Mouse (Mus musculus): ENCODE data around the gene Urb2. TPM values are rescaled to one million over a fixed set of nuclear protein-coding genes. Genes with fewer than 3 reads are reported as not detected.
A peak's percentile ranks its signal among the peaks of the same experiment; 100 is the strongest.

Urb2 gene
- polyA plus RNA-seq, 1 experiment from 2014 or later: 6.9 TPM

GRCm38 (mm10) chr8:123982826-123983400, 38.4 kb upstream of the Urb2 start, which contains the start of gene Abcb10:
Abcb10 (minus strand) TSS chr8:123983122.
- Histone ChIP-seq H3K4me3 (ENCODE audit: low read depth, low read length) (peak within 1 kb of the TSS; percentile 84), H3K9me3 (ENCODE audit: control insufficient read depth, low read length) (no peaks in the 10 kb centered on the region), H3K4me2 (peak within 1 kb of the TSS; percentile 95), H3K27me3 (ENCODE audit: control insufficient read depth, insufficient read depth, low read length) (no peaks in the 10 kb centered on the region; the same call in 1 of the 2 replicates), H3K4me1 (ENCODE audit: control insufficient read depth, insufficient read depth, low read length) (peaks cover 5% of the 10 kb centered on the region; the same call in 1 of the 2 replicates), H3K9ac (ENCODE audit: low read length) (peak within 1 kb of the TSS; percentile 82), H3K36me3 (ENCODE audit: control insufficient read depth, insufficient read depth, low read length) (no peaks in the 10 kb centered on the region), H3K27ac (ENCODE audit: low read depth, low read length) (peak within 1 kb of the TSS; percentile 70)
- DNase-seq (ENCODE audit: low spot score, missing footprints) (peak; percentile 99), ATAC-seq (ENCODE audit: low FRiP score) (peak; percentile 92)
- under 1% methylated on average over 49 of the region's 56 CpGs for WGBS

GRCm38 (mm10) chr8:123988605-123989038, 32.7 kb upstream of the Urb2 start:
- DNase-seq (ENCODE audit: low spot score, missing footprints): no peak
- WGBS: 79% methylated on average over 6 of the region's 6 CpGs

GRCm38 (mm10) chr8:123989128-123989527, 32.2 kb upstream of the Urb2 start:
- no peaks in the 10 kb centered on the region for H3K27me3 ChIP-seq (ENCODE audit: control insufficient read depth, insufficient read depth, low read length)
- no peak overlapping the region; the same call in 1 of the 2 replicates for H3K27ac ChIP-seq (ENCODE audit: low read depth, low read length)
- H3K4me1 ChIP-seq (ENCODE audit: control insufficient read depth, insufficient read depth, low read length): no peaks in the 10 kb centered on the region
- no peak for ATAC-seq (ENCODE audit: low FRiP score)
- 81% methylated on average over 7 of the region's 7 CpGs for WGBS
- H3K4me2 ChIP-seq: no peak overlapping the region
- no peaks in the 10 kb centered on the region for H3K9me3 ChIP-seq (ENCODE audit: control insufficient read depth, low read length)
- H3K4me3 ChIP-seq (ENCODE audit: low read depth, low read length): no peak overlapping the region
- H3K36me3 ChIP-seq (ENCODE audit: control insufficient read depth, insufficient read depth, low read length): no peaks in the 10 kb centered on the region
- H3K9ac ChIP-seq (ENCODE audit: low read length): no peak overlapping the region
- DNase-seq (ENCODE audit: low spot score, missing footprints): no peak

More at GRCm38 (mm10) chr8:123988605-123989038, 32.7 kb upstream of the Urb2 start:
- ATAC-seq (ENCODE audit: low FRiP score): no peak
- H3K4me1 ChIP-seq (ENCODE audit: control insufficient read depth, insufficient read depth, low read length): no peaks in the 10 kb centered on the region
- H3K27me3 ChIP-seq (ENCODE audit: control insufficient read depth, insufficient read depth, low read length): no peaks in the 10 kb centered on the region
- H3K9me3 ChIP-seq (ENCODE audit: control insufficient read depth, low read length): no peaks in the 10 kb centered on the region
- no peak overlapping the region for H3K4me2 ChIP-seq
- H3K9ac ChIP-seq (ENCODE audit: low read length): no peak overlapping the region
- no peak overlapping the region; the same call in 1 of the 2 replicates for H3K27ac ChIP-seq (ENCODE audit: low read depth, low read length)
- no peaks in the 10 kb centered on the region for H3K36me3 ChIP-seq (ENCODE audit: control insufficient read depth, insufficient read depth, low read length)
- H3K4me3 ChIP-seq (ENCODE audit: low read depth, low read length): no peak overlapping the region

- WGBS: 89% methylated on average over 13 of the region's 13 CpGs
- DNase-seq (ENCODE audit: low spot score, missing footprints) (no peak), ATAC-seq (ENCODE audit: low FRiP score) (no peak)
Measured at GRCm38 (mm10) chr8:123990277-123991049, 30.8 kb upstream of the Urb2 start.

GRCm38 (mm10) chr8:123992587-123992986, 28.7 kb upstream of the Urb2 start:
- H3K4me2 ChIP-seq: no peak overlapping the region
- no peaks in the 10 kb centered on the region for H3K4me1 ChIP-seq (ENCODE audit: control insufficient read depth, insufficient read depth, low read length)
- no peak for DNase-seq (ENCODE audit: low spot score, missing footprints)
- no peaks in the 10 kb centered on the region; the same call in 1 of the 2 replicates for H3K36me3 ChIP-seq (ENCODE audit: control insufficient read depth, insufficient read depth, low read length)
- H3K27ac ChIP-seq (ENCODE audit: low read depth, low read length): no peak overlapping the region
- no peaks in the 10 kb centered on the region for H3K27me3 ChIP-seq (ENCODE audit: control insufficient read depth, insufficient read depth, low read length)
- H3K4me3 ChIP-seq (ENCODE audit: low read depth, low read length): no peak overlapping the region
- no peaks in the 10 kb centered on the region for H3K9me3 ChIP-seq (ENCODE audit: control insufficient read depth, low read length)
- 89% methylated on average over 8 of the region's 8 CpGs for WGBS
- no peak overlapping the region for H3K9ac ChIP-seq (ENCODE audit: low read length)
- ATAC-seq (ENCODE audit: low FRiP score): no peak

More at GRCm38 (mm10) chr8:123990277-123991049, 30.8 kb upstream of the Urb2 start:
- Histone ChIP-seq H3K27me3 (ENCODE audit: control insufficient read depth, insufficient read depth, low read length) (no peaks in the 10 kb centered on the region), H3K36me3 (ENCODE audit: control insufficient read depth, insufficient read depth, low read length) (no peaks in the 10 kb centered on the region; the same call in 1 of the 2 replicates), H3K4me2 (no peak overlapping the region), H3K4me1 (ENCODE audit: control insufficient read depth, insufficient read depth, low read length) (no peaks in the 10 kb centered on the region), H3K4me3 (ENCODE audit: low read depth, low read length) (no peak overlapping the region), H3K27ac (ENCODE audit: low read depth, low read length) (no peak overlapping the region), H3K9me3 (ENCODE audit: control insufficient read depth, low read length) (no peaks in the 10 kb centered on the region), H3K9ac (ENCODE audit: low read length) (no peak overlapping the region)

- WGBS: 93% methylated on average over 5 of the region's 5 CpGs
- Histone ChIP-seq H3K27ac (ENCODE audit: low read depth, low read length) (no peak overlapping the region), H3K9me3 (ENCODE audit: control insufficient read depth, low read length) (no peaks in the 10 kb centered on the region), H3K27me3 (ENCODE audit: control insufficient read depth, insufficient read depth, low read length) (no peaks in the 10 kb centered on the region), H3K36me3 (ENCODE audit: control insufficient read depth, insufficient read depth, low read length) (no peaks in the 10 kb centered on the region; the same call in 1 of the 2 replicates), H3K9ac (ENCODE audit: low read length) (no peak overlapping the region), H3K4me3 (ENCODE audit: low read depth, low read length) (no peak overlapping the region), H3K4me1 (ENCODE audit: control insufficient read depth, insufficient read depth, low read length) (no peaks in the 10 kb centered on the region), H3K4me2 (no peak overlapping the region)
- ATAC-seq (ENCODE audit: low FRiP score): no peak
- DNase-seq (ENCODE audit: low spot score, missing footprints): no peak
Measured at GRCm38 (mm10) chr8:123993597-123993996, 27.7 kb upstream of the Urb2 start.

GRCm38 (mm10) chr8:123993997-123994396, 27.3 kb upstream of the Urb2 start:
- H3K27me3 ChIP-seq (ENCODE audit: control insufficient read depth, insufficient read depth, low read length): no peaks in the 10 kb centered on the region
- no peak overlapping the region for H3K4me2 ChIP-seq
- 94% methylated on average over 3 of the region's 3 CpGs for WGBS
- H3K9me3 ChIP-seq (ENCODE audit: control insufficient read depth, low read length): no peaks in the 10 kb centered on the region
- H3K27ac ChIP-seq (ENCODE audit: low read depth, low read length): no peak overlapping the region
- H3K4me3 ChIP-seq (ENCODE audit: low read depth, low read length): no peak overlapping the region
- ATAC-seq (ENCODE audit: low FRiP score): no peak
- no peak for DNase-seq (ENCODE audit: low spot score, missing footprints)
- H3K36me3 ChIP-seq (ENCODE audit: control insufficient read depth, insufficient read depth, low read length): no peaks in the 10 kb centered on the region; the same call in 1 of the 2 replicates
- no peak overlapping the region for H3K9ac ChIP-seq (ENCODE audit: low read length)
- H3K4me1 ChIP-seq (ENCODE audit: control insufficient read depth, insufficient read depth, low read length): no peaks in the 10 kb centered on the region

GRCm38 (mm10) chr8:123999568-123999967, 21.7 kb upstream of the Urb2 start:
- H3K36me3 ChIP-seq (ENCODE audit: control insufficient read depth, insufficient read depth, low read length): peaks cover 20% of the 10 kb centered on the region
- no peaks in the 10 kb centered on the region for H3K9me3 ChIP-seq (ENCODE audit: control insufficient read depth, low read length)
- no peak for ATAC-seq (ENCODE audit: low FRiP score)
- no peak overlapping the region for H3K9ac ChIP-seq (ENCODE audit: low read length)
- no peak overlapping the region for H3K27ac ChIP-seq (ENCODE audit: low read depth, low read length)
- H3K4me1 ChIP-seq (ENCODE audit: control insufficient read depth, insufficient read depth, low read length): no peaks in the 10 kb centered on the region
- DNase-seq (ENCODE audit: low spot score, missing footprints): no peak
- 94% methylated on average over 2 of the region's 2 CpGs for WGBS
- H3K4me2 ChIP-seq: no peak overlapping the region
- H3K4me3 ChIP-seq (ENCODE audit: low read depth, low read length): no peak overlapping the region
- H3K27me3 ChIP-seq (ENCODE audit: control insufficient read depth, insufficient read depth, low read length): no peaks in the 10 kb centered on the region

GRCm38 (mm10) chr8:124002546-124003108, 18.7 kb upstream of the Urb2 start:
- H3K4me2 ChIP-seq: no peak overlapping the region
- no peaks in the 10 kb centered on the region for H3K27me3 ChIP-seq (ENCODE audit: control insufficient read depth, insufficient read depth, low read length)
- H3K9me3 ChIP-seq (ENCODE audit: control insufficient read depth, low read length): no peaks in the 10 kb centered on the region
- H3K4me1 ChIP-seq (ENCODE audit: control insufficient read depth, insufficient read depth, low read length): no peaks in the 10 kb centered on the region
- no peak overlapping the region for H3K27ac ChIP-seq (ENCODE audit: low read depth, low read length)
- H3K36me3 ChIP-seq (ENCODE audit: control insufficient read depth, insufficient read depth, low read length): peaks cover 22% of the 10 kb centered on the region
- H3K4me3 ChIP-seq (ENCODE audit: low read depth, low read length): no peak overlapping the region
- H3K9ac ChIP-seq (ENCODE audit: low read length): no peak overlapping the region
- ATAC-seq (ENCODE audit: low FRiP score): no peak
- DNase-seq (ENCODE audit: low spot score, missing footprints): no peak
- 96% methylated on average over 10 of the region's 10 CpGs for WGBS
